Mouse (Mus musculus) adrenal gland, postnatal 25 days (tissue): ENCODE results near the gene Zfp747. TPM values are rescaled to one million over a fixed set of nuclear protein-coding genes. Genes with fewer than 3 reads are reported as not detected.

Experiments
- DNase-seq: peaks from one replicate; pipeline ENCODE4 v3.0.0; 2021; ENCODE audit warnings: mixed read lengths
- total RNA-seq: library from RNA; stranded (reverse); gene quantifications from 2 replicates; pipeline ENCODE4 v1.2.3, GENCODE M21; 2021

Gene Zfp747
- total RNA-seq, 1 experiment from 2014 or later, result 11.2 TPM

- DNase-seq, result no peak
Measured at GRCm38 (mm10) chr7:127326685-127327084, 49.2 kb downstream of the Zfp747 start.

GRCm38 (mm10) chr7:127325550-127325949 is 50.3 kb downstream of the Zfp747 start:
- DNase-seq, result no peak

GRCm38 (mm10) chr7:127324944-127325343 is 50.9 kb downstream of the Zfp747 start:
- DNase-seq, result no peak

Other genes starting within 250 kb of the Zfp747 start
- gene Spn, start 238.2 kb downstream of the Zfp747 start, total RNA-seq, result 0.55 and 1.0 TPM in 2 replicates
- 53.5 and 65.9 TPM in 2 replicates for gene Cd2bp2, start 180.0 kb downstream of the Zfp747 start, total RNA-seq
- gene Tbc1d10b, start 167.6 kb downstream of the Zfp747 start, total RNA-seq, result 51.9 and 53.1 TPM in 2 replicates
- gene Mylpf, start 167.2 kb downstream of the Zfp747 start, total RNA-seq, result 4.1 and 4.4 TPM in 2 replicates
- gene Zfp553, start 143.0 kb downstream of the Zfp747 start, total RNA-seq, result 14.7 and 15.2 TPM in 2 replicates
- gene Sept1, start 142.9 kb downstream of the Zfp747 start, total RNA-seq, result 8.3 and 12.9 TPM in 2 replicates
- gene Zfp771, start 131.8 kb downstream of the Zfp747 start, total RNA-seq, result 26.9 and 36.0 TPM in 2 replicates
- gene Dctpp1, start 115.3 kb downstream of the Zfp747 start, total RNA-seq, result 39.8 and 50.7 TPM in 2 replicates
- 114 and 117 TPM in 2 replicates for gene Sephs2, start 102.0 kb downstream of the Zfp747 start, total RNA-seq
- 0.57 and 1.0 TPM in 2 replicates for gene Itgal, start 79.8 kb downstream of the Zfp747 start, total RNA-seq
- gene Zfp768, start 30.5 kb downstream of the Zfp747 start, total RNA-seq, result 31.4 and 32.8 TPM in 2 replicates
- gene 9130019O22Rik, start 11.1 kb upstream of the Zfp747 start, total RNA-seq, result 5.3 and 5.9 TPM in 2 replicates
- gene E430018J23Rik, start 17.6 kb upstream of the Zfp747 start, total RNA-seq, result 9.6 and 10.7 TPM in 2 replicates
- 7.5 and 8.0 TPM in 2 replicates for gene Zfp764, start 30.8 kb upstream of the Zfp747 start, total RNA-seq
- 13.3 and 23.3 TPM in 2 replicates for gene Zfp688, start 46.0 kb upstream of the Zfp747 start, total RNA-seq
- 3.3 and 4.2 TPM in 2 replicates for gene Zfp689, start 73.1 kb upstream of the Zfp747 start, total RNA-seq
- 62.4 and 63.3 TPM in 2 replicates for gene Prr14, start 83.6 kb upstream of the Zfp747 start, total RNA-seq
- gene Fbrs, start 103.1 kb upstream of the Zfp747 start, total RNA-seq, result 84.4 and 86.7 TPM in 2 replicates
- 111 and 125 TPM in 2 replicates for gene Srcap, start 135.9 kb upstream of the Zfp747 start, total RNA-seq
- 21.7 and 31.3 TPM in 2 replicates for gene Gm42715, start 143.5 kb upstream of the Zfp747 start, total RNA-seq
- not detected in 2 replicates for gene Tmem265, start 185.3 kb upstream of the Zfp747 start, total RNA-seq
- 52.3 and 55.0 TPM in 2 replicates for gene Phkg2, start 197.3 kb upstream of the Zfp747 start, total RNA-seq
- gene Ccdc189, start 212.5 kb upstream of the Zfp747 start, total RNA-seq, result 12.7 and 15.4 TPM in 2 replicates
- 60.6 and 69.6 TPM in 2 replicates for gene Rnf40, start 212.7 kb upstream of the Zfp747 start, total RNA-seq
- gene Zfp629, start 239.7 kb upstream of the Zfp747 start, total RNA-seq, result 25.1 and 25.4 TPM in 2 replicates